Mouse (Mus musculus): Measurements from ENCODE around the gene Cenps. TPM values are rescaled to one million over a fixed set of nuclear protein-coding genes. Genes with fewer than 3 reads are reported as not detected.

Cenps gene
- 56.2 and 59.6 TPM in 2 replicates for polyA plus RNA-seq (2016; fragmentation: Nextera tagmentation; extraction: Ambion mirVana)

DNA sequence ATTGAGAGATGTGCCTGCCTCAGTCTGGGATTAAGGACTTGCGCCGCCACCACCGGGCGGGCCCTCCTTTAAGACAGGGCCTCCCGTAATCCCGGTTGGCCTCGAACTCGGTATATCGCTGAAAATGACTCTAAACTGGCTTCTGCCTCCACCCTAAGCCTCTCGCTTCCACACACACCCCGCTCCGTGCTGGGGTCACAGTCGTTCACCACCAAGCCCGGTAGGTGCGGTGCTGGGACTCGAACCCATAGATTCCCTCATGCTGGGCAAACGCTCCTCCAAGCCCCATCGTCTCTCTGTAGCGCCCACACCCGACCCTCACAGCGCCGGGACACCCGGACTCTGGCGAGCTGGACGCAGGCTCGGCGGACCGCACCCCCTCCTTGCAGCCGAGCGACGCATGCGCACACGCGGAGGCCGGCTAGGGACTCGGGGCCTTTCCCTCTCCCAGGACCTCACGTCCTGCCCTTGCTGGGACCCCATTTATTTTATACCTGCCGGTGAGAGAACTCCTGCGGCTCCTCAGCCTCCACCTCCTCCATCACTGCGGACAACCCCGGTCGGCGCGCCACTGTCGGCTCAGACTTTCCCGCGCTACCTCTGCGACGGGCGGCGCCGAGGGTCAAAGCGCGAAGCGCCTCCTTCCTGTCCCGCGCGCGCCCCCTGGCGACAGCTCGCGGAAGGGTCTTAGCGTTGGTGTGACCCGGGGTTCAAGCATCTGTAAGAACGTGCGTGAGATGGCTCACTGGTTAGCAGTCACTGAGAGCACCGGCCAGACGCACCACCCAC, at the start of gene Cenps:
Gene Cenps, minus strand, starts transcription at position 648 of the 789 bp plus-strand sequence.
- peaks cover 19% of the 10 kb centered on the region for H3K36me3 ChIP-seq
- H3K27me3 ChIP-seq (ENCODE audit: low read depth, poor library complexity, severe bottlenecking): no peaks in the 10 kb centered on the region
- H3K27ac ChIP-seq: peak within 1 kb of the TSS; percentile 93
- DNase-seq (ENCODE audit: low spot score): peak; percentile 99
- no peaks in the 10 kb centered on the region for H3K9me3 ChIP-seq (replicated peaks)
- peaks cover 14% of the 10 kb centered on the region for H3K4me1 ChIP-seq
- 1% methylated on average over 68 of the region's 68 CpGs for WGBS
- peak within 1 kb of the TSS; percentile 73 for H3K4me3 ChIP-seq

DNA sequence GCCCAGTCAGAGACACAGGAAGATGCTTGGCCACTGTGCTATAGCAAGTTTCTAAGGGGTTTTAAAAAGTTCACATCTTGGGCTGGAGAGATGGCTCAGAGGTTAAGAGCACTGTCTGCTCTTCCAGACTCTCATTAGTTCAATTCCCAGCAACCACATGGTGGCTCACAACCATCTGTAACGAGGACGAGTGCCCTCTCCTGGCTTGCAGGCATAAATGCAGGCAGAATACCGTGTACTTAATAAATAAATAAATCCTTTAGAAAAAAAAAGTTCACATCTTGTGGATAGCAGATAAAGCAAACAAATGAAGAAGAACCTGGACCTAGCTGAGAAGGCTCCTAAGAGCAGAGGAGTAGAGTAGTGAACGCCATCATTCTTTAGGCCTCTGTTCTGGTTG, 45.3 kb upstream of the Cenps start:
- no peak overlapping the region for H3K4me3 ChIP-seq
- H3K27ac ChIP-seq: no peak overlapping the region
- peaks cover 11% of the 10 kb centered on the region for H3K4me1 ChIP-seq
- no peaks in the 10 kb centered on the region for H3K9me3 ChIP-seq (replicated peaks)
- H3K27me3 ChIP-seq (ENCODE audit: low read depth, poor library complexity, severe bottlenecking): no peaks in the 10 kb centered on the region
- H3K36me3 ChIP-seq: peaks cover 85% of the 10 kb centered on the region
- DNase-seq (ENCODE audit: low spot score): no peak
- WGBS: 51% methylated on average over 4 of the region's 4 CpGs

DNA sequence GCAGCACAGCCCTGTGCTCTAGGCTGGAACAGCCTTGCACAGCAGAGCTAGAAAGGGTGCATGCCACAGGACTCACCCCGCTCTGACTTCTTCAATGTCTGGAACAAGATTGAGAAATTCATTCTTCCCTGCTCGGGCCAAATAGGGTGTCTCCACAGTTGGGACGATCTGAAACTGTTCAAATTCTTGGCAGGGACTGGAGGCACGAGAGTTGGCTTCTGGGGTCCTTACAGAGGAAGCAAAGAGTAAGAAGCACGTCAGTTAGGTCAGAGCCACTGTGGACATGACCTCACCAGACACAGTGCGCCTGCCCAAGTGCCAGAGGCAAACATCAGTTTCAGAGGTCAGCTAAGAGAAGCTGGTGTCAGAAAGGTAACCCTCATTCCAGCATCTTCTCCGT, 44.8 kb upstream of the Cenps start:
- no peak overlapping the region for H3K27ac ChIP-seq
- 90% methylated on average over 7 of the region's 7 CpGs for WGBS
- H3K4me3 ChIP-seq: no peak overlapping the region
- H3K27me3 ChIP-seq (ENCODE audit: low read depth, poor library complexity, severe bottlenecking): no peaks in the 10 kb centered on the region
- DNase-seq (ENCODE audit: low spot score): no peak
- peaks cover 9% of the 10 kb centered on the region for H3K4me1 ChIP-seq
- H3K9me3 ChIP-seq (replicated peaks): no peaks in the 10 kb centered on the region
- H3K36me3 ChIP-seq: peaks cover 80% of the 10 kb centered on the region

DNA sequence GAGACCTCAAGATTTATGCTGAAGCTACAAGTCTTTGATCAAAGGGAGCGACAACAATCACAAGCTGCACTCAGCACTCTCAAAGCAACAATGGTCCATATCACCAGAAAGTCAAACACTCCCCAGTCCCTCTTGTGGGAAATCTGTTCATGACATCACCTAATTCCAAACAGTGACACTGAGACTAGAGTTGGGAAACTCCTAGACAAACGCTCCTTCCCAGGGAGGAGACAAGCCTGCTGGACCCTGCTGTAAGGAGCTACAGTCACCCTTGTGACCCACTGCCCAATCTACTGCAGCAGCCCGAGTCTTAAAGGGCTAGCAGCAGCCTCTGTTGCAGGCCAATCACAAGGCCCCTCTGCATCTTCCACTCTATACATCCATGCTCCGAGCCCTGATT, 42.1 kb upstream of the Cenps start:
- Histone ChIP-seq H3K4me1 (peaks cover 9% of the 10 kb centered on the region), H3K27me3 (ENCODE audit: low read depth, poor library complexity, severe bottlenecking) (no peaks in the 10 kb centered on the region), H3K27ac (no peak overlapping the region), H3K36me3 (peaks cover 57% of the 10 kb centered on the region), H3K4me3 (no peak overlapping the region), H3K9me3 (replicated peaks) (no peaks in the 10 kb centered on the region)
- 59% methylated on average over 4 of the region's 4 CpGs for WGBS
- DNase-seq (ENCODE audit: low spot score): no peak

DNA sequence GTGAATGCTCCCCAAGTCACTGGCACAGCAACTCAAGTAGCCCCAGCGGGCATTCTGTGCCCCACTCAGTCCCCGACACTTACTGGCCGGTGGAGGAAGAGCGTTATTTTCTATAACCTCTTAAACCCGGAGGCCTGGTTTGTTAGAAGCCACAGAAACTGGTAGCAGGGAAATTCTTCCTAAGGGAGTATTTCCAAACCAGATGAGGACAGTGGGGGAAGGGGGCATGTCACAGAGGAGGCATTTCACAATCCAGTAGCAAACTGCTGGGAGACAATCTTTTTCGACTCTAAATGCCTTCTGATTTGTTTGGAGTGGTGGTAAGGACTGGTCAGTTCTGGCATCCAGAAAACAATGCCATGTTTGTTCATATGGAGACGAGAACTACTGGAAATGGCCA, 41.7 kb upstream of the Cenps start:
- Histone ChIP-seq H3K4me1 (peaks cover 9% of the 10 kb centered on the region), H3K36me3 (peaks cover 52% of the 10 kb centered on the region), H3K9me3 (replicated peaks) (no peaks in the 10 kb centered on the region), H3K27ac (peak overlapping the region; percentile 32), H3K27me3 (ENCODE audit: low read depth, poor library complexity, severe bottlenecking) (no peaks in the 10 kb centered on the region), H3K4me3 (no peak overlapping the region)
- WGBS: 86% methylated on average over 7 of the region's 7 CpGs
- no peak for DNase-seq (ENCODE audit: low spot score)

DNA sequence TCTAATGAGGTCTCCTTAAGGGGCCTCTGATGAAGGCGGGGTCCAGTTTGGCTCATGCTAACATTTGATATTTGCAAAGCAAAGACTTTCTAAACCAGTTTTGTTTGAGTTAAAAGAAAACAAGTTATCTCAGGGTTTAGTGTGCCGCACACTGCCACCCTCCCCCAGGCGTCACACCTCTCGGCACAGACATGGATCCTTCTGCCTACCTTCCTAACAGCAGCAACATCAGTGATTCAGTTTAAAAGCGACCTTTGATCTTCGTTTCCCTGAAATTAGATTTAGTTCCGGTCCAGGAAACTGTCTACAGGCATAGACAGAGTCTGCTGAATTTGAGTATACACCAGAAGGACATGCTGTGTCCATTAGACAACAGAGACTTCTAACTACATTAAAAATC, 40.9 kb upstream of the Cenps start:
- Histone ChIP-seq H3K4me1 (peaks cover 9% of the 10 kb centered on the region), H3K27ac (no peak overlapping the region), H3K36me3 (peaks cover 44% of the 10 kb centered on the region), H3K27me3 (ENCODE audit: low read depth, poor library complexity, severe bottlenecking) (no peaks in the 10 kb centered on the region), H3K4me3 (no peak overlapping the region), H3K9me3 (replicated peaks) (no peaks in the 10 kb centered on the region)
- no peak for DNase-seq (ENCODE audit: low spot score)
- 76% methylated on average over 7 of the region's 7 CpGs for WGBS

- Histone ChIP-seq H3K27me3 (ENCODE audit: low read depth, poor library complexity, severe bottlenecking) (no peaks in the 10 kb centered on the region), H3K9me3 (replicated peaks) (no peaks in the 10 kb centered on the region), H3K36me3 (peaks cover 31% of the 10 kb centered on the region), H3K4me1 (peaks cover 9% of the 10 kb centered on the region), H3K27ac (no peak overlapping the region), H3K4me3 (no peak overlapping the region)
- DNase-seq (ENCODE audit: low spot score): no peak
- 82% methylated on average over 5 of the region's 5 CpGs for WGBS
These were observed 39.6 kb upstream of the Cenps start for GRCm38 (mm10) chr4:149177046-149177445.

DNA sequence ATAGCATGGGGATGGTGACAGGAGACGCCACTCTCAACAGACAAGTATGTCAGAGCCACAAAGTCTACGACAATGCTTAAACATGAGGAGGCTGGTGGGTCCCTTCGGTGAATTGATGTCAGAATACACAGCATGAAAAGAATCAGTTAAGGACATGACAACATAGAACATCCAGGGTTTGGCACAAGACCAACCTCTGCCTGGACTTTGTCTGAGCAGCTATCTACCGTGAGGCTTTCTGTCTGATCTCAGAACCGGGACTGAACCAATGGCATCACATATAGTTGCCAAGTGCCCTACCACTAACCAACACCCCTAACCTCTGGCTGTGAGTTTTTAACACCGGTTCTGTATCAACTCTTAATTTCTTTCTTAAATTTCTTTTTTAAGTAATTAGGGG, 39.2 kb upstream of the Cenps start:
- H3K4me1 ChIP-seq: peaks cover 9% of the 10 kb centered on the region
- DNase-seq (ENCODE audit: low spot score): no peak
- H3K27ac ChIP-seq: no peak overlapping the region
- H3K4me3 ChIP-seq: no peak overlapping the region
- H3K27me3 ChIP-seq (ENCODE audit: low read depth, poor library complexity, severe bottlenecking): no peaks in the 10 kb centered on the region
- WGBS: 93% methylated on average over 6 of the region's 6 CpGs
- no peaks in the 10 kb centered on the region for H3K9me3 ChIP-seq (replicated peaks)
- H3K36me3 ChIP-seq: peaks cover 27% of the 10 kb centered on the region

- Histone ChIP-seq H3K27ac (no peak overlapping the region), H3K4me1 (peaks cover 7% of the 10 kb centered on the region; the same call in 1 of the 2 replicates), H3K27me3 (ENCODE audit: low read depth, poor library complexity, severe bottlenecking) (no peaks in the 10 kb centered on the region), H3K36me3 (0 out of 2 replicates have a peak, but pooled peaks cover under 1% of the 10 kb centered on the region), H3K9me3 (replicated peaks) (no peaks in the 10 kb centered on the region), H3K4me3 (no peak overlapping the region)
- WGBS: 92% methylated on average over 6 of the region's 6 CpGs
- no peak for DNase-seq (ENCODE audit: low spot score)
These were observed 36.2 kb upstream of the Cenps start for GRCm38 (mm10) chr4:149173661-149174060.

DNA sequence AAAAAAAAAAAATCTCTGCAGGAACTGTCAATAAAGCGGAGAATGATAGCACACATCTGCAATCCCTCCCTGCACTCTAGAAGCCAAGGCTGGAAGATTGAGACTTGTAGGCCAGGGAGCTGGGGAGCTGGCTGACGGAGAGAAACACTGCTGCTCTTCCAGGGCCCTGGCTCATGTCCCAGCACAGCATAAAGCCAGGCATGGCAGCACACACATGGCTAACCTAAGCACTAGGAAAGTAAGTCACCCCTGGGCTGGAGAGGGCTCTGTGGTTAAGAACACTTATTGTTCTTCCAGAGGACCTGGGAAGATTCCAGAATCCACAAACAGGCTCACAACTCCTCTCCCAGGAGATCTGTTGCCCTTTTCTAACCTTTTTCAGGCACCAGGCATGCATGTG, 35.2 kb upstream of the Cenps start:
- no peaks in the 10 kb centered on the region for H3K27me3 ChIP-seq (ENCODE audit: low read depth, poor library complexity, severe bottlenecking)
- 91% methylated on average over 2 of the region's 2 CpGs for WGBS
- peaks cover 5% of the 10 kb centered on the region; the same call in 1 of the 2 replicates for H3K4me1 ChIP-seq
- H3K36me3 ChIP-seq: no peaks in the 10 kb centered on the region
- no peak overlapping the region for H3K4me3 ChIP-seq
- no peak for DNase-seq (ENCODE audit: low spot score)
- no peaks in the 10 kb centered on the region for H3K9me3 ChIP-seq (replicated peaks)
- 0 out of 2 replicates have a peak overlapping the region, but pooled peaks have one; percentile 46 for H3K27ac ChIP-seq

- no peak overlapping the region for H3K27ac ChIP-seq
These were observed 34.7 kb upstream of the Cenps start for GRCm38 (mm10) chr4:149172083-149172482.

GRCm38 (mm10) chr4:149171581-149171981, 34.2 kb upstream of the Cenps start:
- no peaks in the 10 kb centered on the region for H3K27me3 ChIP-seq (ENCODE audit: low read depth, poor library complexity, severe bottlenecking)
- no peaks in the 10 kb centered on the region for H3K9me3 ChIP-seq (replicated peaks)
- 82% methylated on average over 5 of the region's 5 CpGs for WGBS
- DNase-seq (ENCODE audit: low spot score): no peak
- no peak overlapping the region for H3K4me3 ChIP-seq
- no peaks in the 10 kb centered on the region for H3K36me3 ChIP-seq
- H3K4me1 ChIP-seq: peaks cover 12% of the 10 kb centered on the region; the same call in 1 of the 2 replicates
- no peak overlapping the region for H3K27ac ChIP-seq

More at GRCm38 (mm10) chr4:149172083-149172482, 34.7 kb upstream of the Cenps start:
- Histone ChIP-seq H3K4me1 (peaks cover 8% of the 10 kb centered on the region; the same call in 1 of the 2 replicates), H3K9me3 (replicated peaks) (no peaks in the 10 kb centered on the region), H3K27me3 (ENCODE audit: low read depth, poor library complexity, severe bottlenecking) (no peaks in the 10 kb centered on the region), H3K4me3 (no peak overlapping the region), H3K36me3 (no peaks in the 10 kb centered on the region)
- 95% methylated on average over 5 of the region's 5 CpGs for WGBS
- no peak for DNase-seq (ENCODE audit: low spot score)

GRCm38 (mm10) chr4:149170394-149170931, 33.0 kb upstream of the Cenps start:
- H3K36me3 ChIP-seq: no peaks in the 10 kb centered on the region
- peaks cover 16% of the 10 kb centered on the region for H3K4me1 ChIP-seq
- H3K27me3 ChIP-seq (ENCODE audit: low read depth, poor library complexity, severe bottlenecking): no peaks in the 10 kb centered on the region
- WGBS: 79% methylated on average over 7 of the region's 7 CpGs
- no peak overlapping the region for H3K27ac ChIP-seq
- H3K4me3 ChIP-seq: no peak overlapping the region
- H3K9me3 ChIP-seq (replicated peaks): no peaks in the 10 kb centered on the region
- no peak for DNase-seq (ENCODE audit: low spot score)
